Mouse (Mus musculus): ENCODE results near the gene Tmem131l. TPM values are rescaled to one million over a fixed set of nuclear protein-coding genes. Genes with fewer than 3 reads are reported as not detected.

Tmem131l gene
- polyA plus RNA-seq, 1 experiment from 2014 or later, result 59.4 TPM

- H3K4me3 ChIP-seq, result no peak overlapping the region
- no peaks in the 10 kb centered on the region for H3K36me3 ChIP-seq
- 89% methylated on average over 13 of the region's 13 CpGs for WGBS
- no peak for DNase-seq (ENCODE audit: low spot score)
- H3K27ac ChIP-seq (replicated peaks), result no peak overlapping the region
- no peaks in the 10 kb centered on the region for H3K27me3 ChIP-seq (ENCODE audit: low read depth, poor library complexity, severe bottlenecking)
- H3K9me3 ChIP-seq (replicated peaks), result no peaks in the 10 kb centered on the region
- no peaks in the 10 kb centered on the region for H3K4me1 ChIP-seq
Observed at GRCm38 (mm10) chr3:84068831-84069709, 29.1 kb upstream of the Tmem131l start.

- H3K27ac ChIP-seq (replicated peaks), result no peak overlapping the region
- no peaks in the 10 kb centered on the region for H3K36me3 ChIP-seq
- DNase-seq (ENCODE audit: low spot score), result no peak
- H3K4me1 ChIP-seq, result peaks cover 4% of the 10 kb centered on the region; the same call in 1 of the 2 replicates
- H3K9me3 ChIP-seq (replicated peaks), result no peaks in the 10 kb centered on the region
- H3K4me3 ChIP-seq, result no peak overlapping the region
- no peaks in the 10 kb centered on the region for H3K27me3 ChIP-seq (ENCODE audit: low read depth, poor library complexity, severe bottlenecking)
- WGBS, result 87% methylated on average over 4 of the region's 4 CpGs
Observed at GRCm38 (mm10) chr3:84065825-84066224, 25.9 kb upstream of the Tmem131l start.

GRCm38 (mm10) chr3:84063369-84063914 lies 23.5 kb upstream of the Tmem131l start:
- Histone ChIP-seq H3K36me3 (no peaks in the 10 kb centered on the region), H3K27me3 (ENCODE audit: low read depth, poor library complexity, severe bottlenecking) (no peaks in the 10 kb centered on the region), H3K4me3 (no peak overlapping the region), H3K9me3 (replicated peaks) (no peaks in the 10 kb centered on the region; the same call in 1 of the 2 replicates), H3K4me1 (peaks cover 4% of the 10 kb centered on the region; the same call in 1 of the 2 replicates), H3K27ac (replicated peaks) (no peak overlapping the region)
- WGBS, result 88% methylated on average over 2 of the region's 2 CpGs
- no peak for DNase-seq (ENCODE audit: low spot score)

- peaks cover 4% of the 10 kb centered on the region; the same call in 1 of the 2 replicates for H3K4me1 ChIP-seq
- no peak for DNase-seq (ENCODE audit: low spot score)
- H3K36me3 ChIP-seq, result no peaks in the 10 kb centered on the region
- H3K4me3 ChIP-seq, result no peak overlapping the region
- peaks cover 9% of the 10 kb centered on the region; the same call in 1 of the 2 replicates for H3K9me3 ChIP-seq (replicated peaks)
- no peak overlapping the region for H3K27ac ChIP-seq (replicated peaks)
- WGBS, result 83% methylated on average over 13 of the region's 13 CpGs
- no peaks in the 10 kb centered on the region for H3K27me3 ChIP-seq (ENCODE audit: low read depth, poor library complexity, severe bottlenecking)
Observed at GRCm38 (mm10) chr3:84061523-84062453, 21.8 kb upstream of the Tmem131l start.

GRCm38 (mm10) chr3:84060946-84061345 lies 21.0 kb upstream of the Tmem131l start:
- H3K36me3 ChIP-seq, result no peaks in the 10 kb centered on the region
- H3K4me1 ChIP-seq, result peaks cover 4% of the 10 kb centered on the region; the same call in 1 of the 2 replicates
- no peak for DNase-seq (ENCODE audit: low spot score)
- H3K4me3 ChIP-seq, result no peak overlapping the region
- peaks cover 9% of the 10 kb centered on the region; the same call in 1 of the 2 replicates for H3K9me3 ChIP-seq (replicated peaks)
- H3K27me3 ChIP-seq (ENCODE audit: low read depth, poor library complexity, severe bottlenecking), result no peaks in the 10 kb centered on the region
- no peak overlapping the region for H3K27ac ChIP-seq (replicated peaks)
- WGBS, result 90% methylated on average over 5 of the region's 5 CpGs

GRCm38 (mm10) chr3:84060128-84060527 lies 20.2 kb upstream of the Tmem131l start:
- WGBS, result 74% methylated on average over 4 of the region's 4 CpGs
- peaks cover 4% of the 10 kb centered on the region; the same call in 1 of the 2 replicates for H3K4me1 ChIP-seq
- H3K9me3 ChIP-seq (replicated peaks), result peaks cover 14% of the 10 kb centered on the region; the same call in 1 of the 2 replicates
- no peak overlapping the region for H3K4me3 ChIP-seq
- H3K27ac ChIP-seq (replicated peaks), result no peak overlapping the region
- no peaks in the 10 kb centered on the region for H3K27me3 ChIP-seq (ENCODE audit: low read depth, poor library complexity, severe bottlenecking)
- no peak for DNase-seq (ENCODE audit: low spot score)
- no peaks in the 10 kb centered on the region for H3K36me3 ChIP-seq

GRCm38 (mm10) chr3:84059676-84060075 lies 19.7 kb upstream of the Tmem131l start:
- H3K27ac ChIP-seq (replicated peaks), result no peak overlapping the region

GRCm38 (mm10) chr3:84059261-84059660 lies 19.3 kb upstream of the Tmem131l start:
- Histone ChIP-seq H3K27ac (replicated peaks) (no peak overlapping the region), H3K4me3 (no peak overlapping the region), H3K27me3 (ENCODE audit: low read depth, poor library complexity, severe bottlenecking) (no peaks in the 10 kb centered on the region), H3K36me3 (no peaks in the 10 kb centered on the region), H3K4me1 (peaks cover 4% of the 10 kb centered on the region; the same call in 1 of the 2 replicates), H3K9me3 (replicated peaks) (peaks cover 14% of the 10 kb centered on the region; the same call in 1 of the 2 replicates)
- 79% methylated on average over 13 of the region's 13 CpGs for WGBS
- no peak for DNase-seq (ENCODE audit: low spot score)

More at GRCm38 (mm10) chr3:84059676-84060075, 19.7 kb upstream of the Tmem131l start:
- no peaks in the 10 kb centered on the region for H3K27me3 ChIP-seq (ENCODE audit: low read depth, poor library complexity, severe bottlenecking)
- DNase-seq (ENCODE audit: low spot score), result no peak
- H3K4me1 ChIP-seq, result peaks cover 4% of the 10 kb centered on the region; the same call in 1 of the 2 replicates
- no peak overlapping the region for H3K4me3 ChIP-seq
- no peaks in the 10 kb centered on the region for H3K36me3 ChIP-seq
- H3K9me3 ChIP-seq (replicated peaks), result peaks cover 14% of the 10 kb centered on the region; the same call in 1 of the 2 replicates
- WGBS, result 82% methylated on average over 4 of the region's 4 CpGs

GRCm38 (mm10) chr3:84048729-84049175 lies 8.8 kb upstream of the Tmem131l start:
- WGBS, result 19% methylated on average over 9 of the region's 9 CpGs

GRCm38 (mm10) chr3:84046206-84046605 lies 6.2 kb upstream of the Tmem131l start:
- no peak for DNase-seq (ENCODE audit: low spot score)
- Histone ChIP-seq H3K27me3 (ENCODE audit: low read depth, poor library complexity, severe bottlenecking) (peaks cover 11% of the 10 kb centered on the region), H3K4me3 (no peak overlapping the region), H3K4me1 (peaks cover 11% of the 10 kb centered on the region), H3K36me3 (no peaks in the 10 kb centered on the region), H3K27ac (replicated peaks) (no peak overlapping the region), H3K9me3 (replicated peaks) (no peaks in the 10 kb centered on the region)
- 94% methylated on average over 8 of the region's 8 CpGs for WGBS

More at GRCm38 (mm10) chr3:84048729-84049175, 8.8 kb upstream of the Tmem131l start:
- peak; percentile 29 for DNase-seq (ENCODE audit: low spot score)
- Histone ChIP-seq H3K27me3 (ENCODE audit: low read depth, poor library complexity, severe bottlenecking) (peaks cover 3% of the 10 kb centered on the region; the same call in 1 of the 2 replicates), H3K4me3 (no peak overlapping the region), H3K36me3 (no peaks in the 10 kb centered on the region), H3K27ac (replicated peaks) (peak overlapping the region; percentile 67), H3K9me3 (replicated peaks) (no peaks in the 10 kb centered on the region; the same call in 1 of the 2 replicates), H3K4me1 (peaks cover 11% of the 10 kb centered on the region)

GRCm38 (mm10) chr3:84041739-84042138 lies 1.8 kb upstream of the Tmem131l start:
- 88% methylated on average over 8 of the region's 8 CpGs for WGBS
- Histone ChIP-seq H3K36me3 (peaks cover 7% of the 10 kb centered on the region; the same call in 1 of the 2 replicates), H3K27me3 (ENCODE audit: low read depth, poor library complexity, severe bottlenecking) (peaks cover 13% of the 10 kb centered on the region), H3K27ac (replicated peaks) (no peak overlapping the region), H3K9me3 (replicated peaks) (no peaks in the 10 kb centered on the region), H3K4me3 (no peak overlapping the region), H3K4me1 (peaks cover 29% of the 10 kb centered on the region)
- DNase-seq (ENCODE audit: low spot score), result no peak
